Comparison of ENCODE assay signal across 9 mouse cellular contexts in the genomic region with DNA sequence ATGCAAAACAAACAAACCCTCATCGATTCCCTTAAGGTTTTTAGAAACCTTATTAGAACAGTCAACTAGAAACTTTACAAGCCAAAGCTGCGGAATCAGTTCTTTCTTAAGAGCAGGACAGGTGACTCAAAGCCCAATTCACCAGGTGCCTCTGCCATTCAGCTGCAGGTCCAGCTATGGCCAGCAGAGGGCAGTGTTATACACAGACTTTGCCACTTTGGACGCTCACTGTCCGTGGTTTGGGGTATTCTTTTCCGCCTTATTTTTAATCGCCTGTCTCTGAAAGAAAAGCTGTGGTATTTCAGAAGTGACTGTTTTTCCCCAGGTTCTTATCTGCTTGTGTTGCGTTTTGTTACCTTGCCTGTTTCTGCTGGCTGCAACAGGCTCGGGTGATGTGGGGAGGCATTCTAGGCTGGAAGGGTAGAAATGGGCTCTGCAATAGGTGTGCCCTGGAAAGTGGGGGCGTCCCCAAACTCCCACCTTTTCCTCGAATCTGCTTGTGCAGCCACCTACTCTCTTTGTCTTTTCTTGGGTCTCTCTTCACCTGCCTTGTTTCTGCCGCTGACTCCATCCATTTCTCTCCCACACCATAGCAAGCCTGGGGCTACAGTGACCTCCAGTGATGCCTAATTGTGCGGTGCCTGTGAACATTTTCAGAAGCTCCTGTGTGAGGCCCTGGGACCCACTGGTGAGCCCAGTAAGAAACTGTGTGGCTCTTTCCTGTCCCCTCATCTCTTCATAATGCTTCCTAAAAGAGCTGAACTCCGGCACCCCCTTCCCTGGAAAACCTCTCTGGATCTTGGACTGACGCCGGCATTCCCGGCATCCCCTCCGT.
A peak's percentile ranks its signal among the peaks of the same experiment; 100 is the strongest.
DNase-seq lines count a peak whose midpoint lies in the region; ATAC-seq and TF ChIP-seq lines count a peak whose summit lies in the region.
"Had no signal": no experiment of that assay in that cellular context is flagged by ENCODE, and none has a peak within 500 bp of the region (broad histone marks: within the 10 kb centered on the region; RNA-seq: fewer than 3 reads in every experiment).

No protein-coding gene starts in this region.

- H3K27ac ChIP-seq in MEL (ENCODE audit: control insufficient read depth, low read depth, low read length), result no peak overlapping the region
- no peak overlapping the region for H3K27ac ChIP-seq in forebrain, embryonic 16.5 days (ENCODE audit: low read length)
- no peak overlapping the region for H3K27ac ChIP-seq in hindbrain, embryonic 11.5 days (ENCODE audit: low read depth, low read length)
- H3K27ac ChIP-seq: macrophage had no signal

- no peak overlapping the region for H3K4me3 ChIP-seq in MEL (ENCODE audit: control insufficient read depth in 1 of 2, insufficient read depth in 1 of 2, low read depth in 2 of 2, low read length in 2 of 2)
- H3K4me3 ChIP-seq in forebrain, embryonic 16.5 days (replicated peaks; ENCODE audit: low read length), result peak overlapping the region; percentile 25
- peak overlapping the region; percentile 8; the same call in 1 of the 2 replicates for H3K4me3 ChIP-seq in hindbrain, embryonic 11.5 days (ENCODE audit: low read depth, low read length)

- TF ChIP-seq CTCF in MEL (IDR thresholded peaks at IDR 0.05 in 2 of 3, conservative IDR thresholded peaks at IDR 0.05 in 1 of 3; ENCODE audit: control insufficient read depth in 1 of 3, insufficient read depth in 1 of 3, low read depth in 2 of 3, low read length in 3 of 3, poor library complexity in 1 of 3, severe bottlenecking in 1 of 3), result peak; percentile 89 to 95 (median 95)

- 45% methylated on average over 17 of the region's 17 CpGs for WGBS in forebrain, embryonic 16.5 days
- 49% methylated on average over 17 of the region's 17 CpGs for WGBS in hindbrain, embryonic 11.5 days

- no peaks in the 10 kb centered on the region for H3K9me3 ChIP-seq in MEL (replicated peaks; ENCODE audit: insufficient read depth, low read length)
- no peaks in the 10 kb centered on the region for H3K9me3 ChIP-seq in forebrain, embryonic 16.5 days (ENCODE audit: control insufficient read depth, low read length)
- H3K9me3 ChIP-seq in hindbrain, embryonic 11.5 days (ENCODE audit: control insufficient read depth, low read length), result no peaks in the 10 kb centered on the region

- peak; percentile 88 for TF ChIP-seq RAD21 in MEL (IDR thresholded peaks at IDR 0.05; ENCODE audit: low read depth, low read length)

- no peaks in the 10 kb centered on the region for H3K36me3 ChIP-seq in MEL (ENCODE audit: control insufficient read depth in 1 of 2, insufficient read depth in 2 of 2, low read length in 2 of 2)
- H3K36me3 ChIP-seq in forebrain, embryonic 16.5 days (ENCODE audit: control insufficient read depth, insufficient read depth), result no peaks in the 10 kb centered on the region
- H3K36me3 ChIP-seq in hindbrain, embryonic 11.5 days (ENCODE audit: control insufficient read depth, insufficient read depth, low read length), result no peaks in the 10 kb centered on the region

- H3K4me1 ChIP-seq in MEL (ENCODE audit: control insufficient read depth in 1 of 2, insufficient read depth in 2 of 2, low read length in 2 of 2), result no peaks in the 10 kb centered on the region
- H3K4me1 ChIP-seq in forebrain, embryonic 16.5 days (replicated peaks; ENCODE audit: control insufficient read depth, insufficient read depth, low read length), result peaks cover 3% of the 10 kb centered on the region; the same call in 1 of the 2 replicates
- H3K4me1 ChIP-seq in hindbrain, embryonic 11.5 days (replicated peaks; ENCODE audit: control insufficient read depth, insufficient read depth, low read length), result no peaks in the 10 kb centered on the region

- ATAC-seq in forebrain, embryonic 16.5 days, result peak; percentile 69
- ATAC-seq in hindbrain, embryonic 11.5 days (ENCODE audit: low FRiP score), result peak; percentile 53

- no peaks in the 10 kb centered on the region for H3K79me2 ChIP-seq in MEL (ENCODE audit: control insufficient read depth, insufficient read depth, low read length, poor library complexity)

- DNase-seq in MEL (ENCODE audit: low read depth, low spot score), result peak; percentile 64
- DNase-seq in cerebellum, adult 11 months, result peak; percentile 70
- DNase-seq in hindbrain, embryonic 11.5 days (ENCODE audit: low spot score), result peak; percentile 86
- peak; percentile 41 for DNase-seq in layer of hippocampus, adult 9-11 months
- DNase-seq in lung, postnatal 14 days, result peak; percentile 80
- peak; percentile 64 for DNase-seq in retina, postnatal 7 days (ENCODE audit: low read depth, low spot score)
- peak; percentile 67 for DNase-seq in urinary bladder, adult 2 months (ENCODE audit: low spot score)

- no peak overlapping the region for H3K9ac ChIP-seq in MEL (ENCODE audit: control insufficient read depth, low read depth, low read length, poor library complexity, severe bottlenecking)
- H3K9ac ChIP-seq in forebrain, embryonic 16.5 days (replicated peaks; ENCODE audit: low read depth, low read length), result peak overlapping the region; percentile 40; the same call in 1 of the 2 replicates
- no peak overlapping the region for H3K9ac ChIP-seq in hindbrain, embryonic 11.5 days (ENCODE audit: low read depth, low read length)

- H3K4me2 ChIP-seq in forebrain, embryonic 16.5 days (ENCODE audit: low read length), result peak overlapping the region; percentile 53
- peak overlapping the region; percentile 37 for H3K4me2 ChIP-seq in hindbrain, embryonic 11.5 days (replicated peaks; ENCODE audit: low read depth, low read length)

- TF ChIP-seq POLR2A in MEL (IDR thresholded peaks at IDR 0.05; ENCODE audit: control insufficient read depth in 1 of 2, insufficient read depth in 1 of 2, low read depth in 1 of 2, low read length in 2 of 2, poor library complexity in 1 of 2), result no peak

- peaks cover 0 to 4% of the 10 kb centered on the region in 2 experiments; a peak in 3 of 4 replicates for H3K27me3 ChIP-seq in MEL (ENCODE audit: control insufficient read depth in 1 of 2, insufficient read depth in 2 of 2, low read length in 2 of 2)
- H3K27me3 ChIP-seq in forebrain, embryonic 16.5 days (replicated peaks; ENCODE audit: control insufficient read depth, insufficient read depth, low read length), result no peaks in the 10 kb centered on the region
- no peaks in the 10 kb centered on the region for H3K27me3 ChIP-seq in hindbrain, embryonic 11.5 days (ENCODE audit: control insufficient read depth, insufficient read depth, low read length)

- no peak for TF ChIP-seq EP300 in MEL (IDR thresholded peaks at IDR 0.05; ENCODE audit: low read depth in 1 of 2, low read length in 2 of 2)

TF ChIP-seq in MEL, 35 proteins besides CTCF, POLR2A, EP300 and RAD21:
- TF ChIP-seq ZKSCAN1 (IDR thresholded peaks at IDR 0.05; ENCODE audit: low read depth, low read length) (no peak), MAFK (IDR thresholded peaks at IDR 0.05; ENCODE audit: borderline replicate concordance, low read depth, low read length) (no peak), USF1 (IDR thresholded peaks at IDR 0.05; ENCODE audit: low read depth, low read length) (no peak), SMC3 (IDR thresholded peaks at IDR 0.05; ENCODE audit: low read depth, low read length) (peak; percentile 93), ZC3H11A (IDR thresholded peaks at IDR 0.05; ENCODE audit: low read depth, low read length) (peak; percentile 91)

Comparison
In these comparisons a context has a peak if more than half of its experiments do, and no peak if none do; other contexts are left out.
1. H3K4me3 ChIP-seq: peak in forebrain, embryonic 16.5 days (single experiment) and hindbrain, embryonic 11.5 days (single experiment); none in MEL (0 of 2).
2. Peak in every context shown above with its lines, with median percentiles within 50 percentile points of each other: DNase-seq.